Mouse (Mus musculus): ENCODE results near the gene Lpp. TPM values are rescaled to one million over a fixed set of nuclear protein-coding genes. Genes with fewer than 3 reads are reported as not detected.
A peak's percentile ranks its signal among the peaks of the same experiment; 100 is the strongest.

Lpp gene
- polyA plus RNA-seq, 1 experiment from 2014 or later = 10.3 TPM

- Histone ChIP-seq H3K27me3 (ENCODE audit: control insufficient read depth, insufficient read depth, low read depth, low read length) (no peaks in the 10 kb centered on the region), H3K9ac (ENCODE audit: low read depth, low read length) (no peak overlapping the region), H3K27ac (ENCODE audit: low read length) (no peak overlapping the region), H3K36me3 (ENCODE audit: control insufficient read depth, insufficient read depth) (no peaks in the 10 kb centered on the region), H3K4me3 (ENCODE audit: low read depth, low read length) (no peak overlapping the region), H3K4me2 (ENCODE audit: low read depth, low read length) (no peak overlapping the region), H3K4me1 (ENCODE audit: control insufficient read depth, low read depth, low read length) (no peaks in the 10 kb centered on the region), H3K9me3 (replicated peaks; ENCODE audit: control insufficient read depth, low read length) (no peaks in the 10 kb centered on the region)
- ATAC-seq (ENCODE audit: low read depth) = no peak
- 35% methylated on average over 7 of the region's 7 CpGs for WGBS (ENCODE audit: insufficient replicate concordance)
Measured at GRCm38 (mm10) chr16:24830939-24831338, 437.6 kb downstream of the Lpp start.

GRCm38 (mm10) chr16:24833221-24833620, 439.9 kb downstream of the Lpp start:
- H3K4me3 ChIP-seq (ENCODE audit: low read depth, low read length) = no peak overlapping the region
- H3K36me3 ChIP-seq (ENCODE audit: control insufficient read depth, insufficient read depth) = no peaks in the 10 kb centered on the region
- H3K27me3 ChIP-seq (ENCODE audit: control insufficient read depth, insufficient read depth, low read depth, low read length) = no peaks in the 10 kb centered on the region
- ATAC-seq (ENCODE audit: low read depth) = no peak
- H3K9me3 ChIP-seq (replicated peaks; ENCODE audit: control insufficient read depth, low read length) = no peaks in the 10 kb centered on the region
- no peaks in the 10 kb centered on the region for H3K4me1 ChIP-seq (ENCODE audit: control insufficient read depth, low read depth, low read length)
- 69% methylated on average over 8 of the region's 8 CpGs for WGBS (ENCODE audit: insufficient replicate concordance)
- no peak overlapping the region for H3K27ac ChIP-seq (ENCODE audit: low read length)
- no peak overlapping the region for H3K9ac ChIP-seq (ENCODE audit: low read depth, low read length)
- no peak overlapping the region for H3K4me2 ChIP-seq (ENCODE audit: low read depth, low read length)

- no peak overlapping the region for H3K27ac ChIP-seq (ENCODE audit: low read length)
- no peaks in the 10 kb centered on the region for H3K9me3 ChIP-seq (replicated peaks; ENCODE audit: control insufficient read depth, low read length)
- no peaks in the 10 kb centered on the region for H3K36me3 ChIP-seq (ENCODE audit: control insufficient read depth, insufficient read depth)
- 72% methylated on average over 9 of the region's 9 CpGs for WGBS (ENCODE audit: insufficient replicate concordance)
- H3K4me1 ChIP-seq (ENCODE audit: control insufficient read depth, low read depth, low read length) = no peaks in the 10 kb centered on the region
- H3K4me2 ChIP-seq (ENCODE audit: low read depth, low read length) = no peak overlapping the region
- ATAC-seq (ENCODE audit: low read depth) = no peak
- H3K9ac ChIP-seq (ENCODE audit: low read depth, low read length) = no peak overlapping the region
- no peaks in the 10 kb centered on the region for H3K27me3 ChIP-seq (ENCODE audit: control insufficient read depth, insufficient read depth, low read depth, low read length)
- H3K4me3 ChIP-seq (ENCODE audit: low read depth, low read length) = no peak overlapping the region
Measured at GRCm38 (mm10) chr16:24834536-24834935, 441.2 kb downstream of the Lpp start.

- Histone ChIP-seq H3K4me3 (ENCODE audit: low read depth, low read length) (no peak overlapping the region), H3K9ac (ENCODE audit: low read depth, low read length) (no peak overlapping the region), H3K27me3 (ENCODE audit: control insufficient read depth, insufficient read depth, low read depth, low read length) (no peaks in the 10 kb centered on the region), H3K4me1 (ENCODE audit: control insufficient read depth, low read depth, low read length) (no peaks in the 10 kb centered on the region), H3K9me3 (replicated peaks; ENCODE audit: control insufficient read depth, low read length) (no peaks in the 10 kb centered on the region), H3K4me2 (ENCODE audit: low read depth, low read length) (no peak overlapping the region), H3K27ac (ENCODE audit: low read length) (no peak overlapping the region), H3K36me3 (ENCODE audit: control insufficient read depth, insufficient read depth) (no peaks in the 10 kb centered on the region)
- WGBS (ENCODE audit: insufficient replicate concordance) = 64% methylated on average over 5 of the region's 5 CpGs
- ATAC-seq (ENCODE audit: low read depth) = no peak
Measured at GRCm38 (mm10) chr16:24836550-24836949, 443.2 kb downstream of the Lpp start.

DNA sequence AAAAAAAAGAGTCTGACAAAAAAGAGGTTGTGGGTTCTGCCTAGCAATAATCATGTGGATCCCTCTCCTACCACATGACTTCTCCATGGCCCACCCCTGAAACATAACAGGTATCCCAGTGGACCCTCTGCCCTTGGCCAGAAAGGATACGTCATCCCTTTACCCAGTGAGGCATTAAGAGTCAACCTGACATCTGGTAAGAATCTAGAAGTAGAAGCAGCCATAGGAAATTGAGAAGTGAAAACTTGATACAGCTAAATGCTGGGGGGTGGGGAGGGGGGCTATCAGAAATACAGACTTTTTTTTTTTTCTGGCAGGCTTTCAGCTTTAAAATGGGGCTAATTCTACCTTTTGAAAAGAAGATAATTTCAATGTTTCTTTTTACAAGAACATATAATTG, 445.7 kb downstream of the Lpp start:
- H3K9ac ChIP-seq (ENCODE audit: low read depth, low read length) = no peak overlapping the region
- no peaks in the 10 kb centered on the region for H3K9me3 ChIP-seq (replicated peaks; ENCODE audit: control insufficient read depth, low read length)
- no peak overlapping the region for H3K4me2 ChIP-seq (ENCODE audit: low read depth, low read length)
- H3K36me3 ChIP-seq (ENCODE audit: control insufficient read depth, insufficient read depth) = no peaks in the 10 kb centered on the region
- H3K4me3 ChIP-seq (ENCODE audit: low read depth, low read length) = no peak overlapping the region
- WGBS (ENCODE audit: insufficient replicate concordance) = 68% methylated on average over 1 of the region's 1 CpGs
- no peaks in the 10 kb centered on the region for H3K27me3 ChIP-seq (ENCODE audit: control insufficient read depth, insufficient read depth, low read depth, low read length)
- ATAC-seq (ENCODE audit: low read depth) = no peak
- H3K4me1 ChIP-seq (ENCODE audit: control insufficient read depth, low read depth, low read length) = no peaks in the 10 kb centered on the region
- no peak overlapping the region for H3K27ac ChIP-seq (ENCODE audit: low read length)

- ATAC-seq (ENCODE audit: low read depth) = no peak
- Histone ChIP-seq H3K27me3 (ENCODE audit: control insufficient read depth, insufficient read depth, low read depth, low read length) (no peaks in the 10 kb centered on the region), H3K4me2 (ENCODE audit: low read depth, low read length) (no peak overlapping the region), H3K4me3 (ENCODE audit: low read depth, low read length) (no peak overlapping the region), H3K9me3 (replicated peaks; ENCODE audit: control insufficient read depth, low read length) (no peaks in the 10 kb centered on the region), H3K36me3 (ENCODE audit: control insufficient read depth, insufficient read depth) (no peaks in the 10 kb centered on the region), H3K9ac (ENCODE audit: low read depth, low read length) (no peak overlapping the region), H3K4me1 (ENCODE audit: control insufficient read depth, low read depth, low read length) (no peaks in the 10 kb centered on the region), H3K27ac (ENCODE audit: low read length) (no peak overlapping the region)
- WGBS (ENCODE audit: insufficient replicate concordance) = 56% methylated on average over 5 of the region's 5 CpGs
Measured at GRCm38 (mm10) chr16:24840073-24840472, 446.8 kb downstream of the Lpp start.

- ATAC-seq (ENCODE audit: low read depth) = peak; percentile 62
- H3K36me3 ChIP-seq (ENCODE audit: control insufficient read depth, insufficient read depth) = no peaks in the 10 kb centered on the region
Measured at GRCm38 (mm10) chr16:24846141-24846540, 452.8 kb downstream of the Lpp start.

DNA sequence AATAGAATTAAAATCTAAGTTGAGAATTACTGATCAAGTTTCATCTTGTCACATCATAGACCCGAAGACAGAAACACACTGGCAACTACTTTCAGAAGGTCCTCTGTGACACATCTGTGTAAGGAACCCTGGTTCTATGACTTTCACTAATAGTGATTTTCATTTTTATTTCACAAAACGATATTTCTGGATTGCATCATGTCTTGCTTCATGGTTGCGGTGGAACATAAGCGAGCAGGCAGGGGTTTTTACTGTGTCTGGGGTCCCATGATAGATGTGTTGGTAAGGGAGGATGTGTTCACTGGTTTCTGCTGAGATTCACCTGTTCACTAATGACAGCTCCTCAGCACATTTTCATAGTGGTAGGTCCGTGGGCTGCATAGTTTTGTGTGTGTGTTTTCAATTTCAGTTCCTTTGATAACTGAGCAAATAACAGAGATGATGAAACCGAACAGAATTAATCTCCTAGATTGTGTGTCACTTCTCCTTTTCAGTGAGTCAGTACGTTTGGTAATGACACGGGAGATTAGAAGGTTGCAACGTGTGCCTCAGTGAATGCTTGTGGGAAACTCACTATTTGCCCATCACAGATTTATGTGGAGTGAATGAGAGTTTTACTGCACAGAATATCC, 466.3 kb downstream of the Lpp start:
- no peak for ATAC-seq (ENCODE audit: low read depth)
- 48% methylated on average over 9 of the region's 9 CpGs for WGBS (ENCODE audit: insufficient replicate concordance)

More at GRCm38 (mm10) chr16:24846141-24846540, 452.8 kb downstream of the Lpp start:
- Histone ChIP-seq H3K4me2 (ENCODE audit: low read depth, low read length) (no peak overlapping the region), H3K27ac (ENCODE audit: low read length) (no peak overlapping the region), H3K4me3 (ENCODE audit: low read depth, low read length) (no peak overlapping the region), H3K9ac (ENCODE audit: low read depth, low read length) (no peak overlapping the region), H3K9me3 (replicated peaks; ENCODE audit: control insufficient read depth, low read length) (no peaks in the 10 kb centered on the region), H3K27me3 (ENCODE audit: control insufficient read depth, insufficient read depth, low read depth, low read length) (no peaks in the 10 kb centered on the region), H3K4me1 (ENCODE audit: control insufficient read depth, low read depth, low read length) (no peaks in the 10 kb centered on the region)
- WGBS (ENCODE audit: insufficient replicate concordance) = 16% methylated on average over 1 of the region's 1 CpGs

GRCm38 (mm10) chr16:24860445-24860844, 467.1 kb downstream of the Lpp start:
- H3K27me3 ChIP-seq (ENCODE audit: control insufficient read depth, insufficient read depth, low read depth, low read length) = no peaks in the 10 kb centered on the region
- WGBS (ENCODE audit: insufficient replicate concordance) = 55% methylated on average over 7 of the region's 7 CpGs
- no peaks in the 10 kb centered on the region for H3K36me3 ChIP-seq (ENCODE audit: control insufficient read depth, insufficient read depth)

More for the DNA sequence above, 466.3 kb downstream of the Lpp start:
- no peak overlapping the region for H3K9ac ChIP-seq (ENCODE audit: low read depth, low read length)
- no peak overlapping the region for H3K4me2 ChIP-seq (ENCODE audit: low read depth, low read length)
- H3K36me3 ChIP-seq (ENCODE audit: control insufficient read depth, insufficient read depth) = no peaks in the 10 kb centered on the region
- H3K27me3 ChIP-seq (ENCODE audit: control insufficient read depth, insufficient read depth, low read depth, low read length) = no peaks in the 10 kb centered on the region
- no peaks in the 10 kb centered on the region for H3K4me1 ChIP-seq (ENCODE audit: control insufficient read depth, low read depth, low read length)
- no peak overlapping the region for H3K27ac ChIP-seq (ENCODE audit: low read length)
- no peak overlapping the region for H3K4me3 ChIP-seq (ENCODE audit: low read depth, low read length)
- H3K9me3 ChIP-seq (replicated peaks; ENCODE audit: control insufficient read depth, low read length) = no peaks in the 10 kb centered on the region

More at GRCm38 (mm10) chr16:24860445-24860844, 467.1 kb downstream of the Lpp start:
- H3K4me2 ChIP-seq (ENCODE audit: low read depth, low read length) = no peak overlapping the region
- no peak overlapping the region for H3K27ac ChIP-seq (ENCODE audit: low read length)
- no peaks in the 10 kb centered on the region for H3K9me3 ChIP-seq (replicated peaks; ENCODE audit: control insufficient read depth, low read length)
- H3K4me3 ChIP-seq (ENCODE audit: low read depth, low read length) = no peak overlapping the region
- H3K9ac ChIP-seq (ENCODE audit: low read depth, low read length) = no peak overlapping the region
- no peaks in the 10 kb centered on the region for H3K4me1 ChIP-seq (ENCODE audit: control insufficient read depth, low read depth, low read length)
- ATAC-seq (ENCODE audit: low read depth) = no peak
